Mouse (Mus musculus): ENCODE measurements around the gene BC004004. TPM values are rescaled to one million over a fixed set of nuclear protein-coding genes. Genes with fewer than 3 reads are reported as not detected.

BC004004 gene
- polyA plus RNA-seq, 1 experiment from 2014 or later: 58.2 TPM

DNA sequence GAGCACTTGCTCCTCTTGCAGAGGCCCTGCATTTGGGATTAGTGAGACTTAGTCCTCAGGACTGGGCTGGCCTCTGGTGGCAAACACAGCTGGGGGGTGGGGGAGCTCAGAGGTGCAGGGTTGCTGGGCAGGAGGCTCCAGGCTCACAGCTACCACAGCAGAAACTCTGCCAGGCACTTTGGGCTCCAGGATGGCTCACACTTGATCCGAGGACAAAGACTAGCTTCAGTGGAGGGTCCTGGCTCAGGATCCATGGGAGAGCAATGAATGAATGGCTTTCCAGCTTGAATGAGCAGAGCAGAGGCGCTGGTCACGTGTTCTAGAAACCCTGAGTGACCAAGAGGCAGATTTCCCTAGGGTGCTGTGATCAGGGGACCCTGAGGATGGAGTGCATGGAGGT is 90.3 kb downstream of the BC004004 start:
- Histone ChIP-seq H3K4me1 (replicated peaks; ENCODE audit: control insufficient read depth, insufficient read depth, low read length) (peaks cover 21% of the 10 kb centered on the region), H3K27me3 (ENCODE audit: control insufficient read depth, insufficient read depth, low read length) (no peaks in the 10 kb centered on the region), H3K9me3 (ENCODE audit: control insufficient read depth, low read length) (no peaks in the 10 kb centered on the region), H3K4me2 (ENCODE audit: low read depth, low read length, severe bottlenecking) (no peak overlapping the region), H3K27ac (ENCODE audit: low read depth, low read length) (no peak overlapping the region), H3K36me3 (ENCODE audit: control insufficient read depth, insufficient read depth, low read length) (no peaks in the 10 kb centered on the region), H3K9ac (ENCODE audit: low read length) (no peak overlapping the region), H3K4me3 (ENCODE audit: low read depth, low read length) (no peak overlapping the region)
- no peak for ATAC-seq (replicated peaks; ENCODE audit: low FRiP score)
- 45% methylated on average over 3 of the region's 3 CpGs for WGBS
- DNase-seq (ENCODE audit: low spot score): no peak

- Histone ChIP-seq H3K4me2 (ENCODE audit: low read depth, low read length, severe bottlenecking) (no peak within 1 kb of the TSS), H3K36me3 (ENCODE audit: control insufficient read depth, insufficient read depth, low read length) (no peaks in the 10 kb centered on the region), H3K27ac (ENCODE audit: low read depth, low read length) (no peak within 1 kb of the TSS), H3K4me1 (replicated peaks; ENCODE audit: control insufficient read depth, insufficient read depth, low read length) (peaks cover 10% of the 10 kb centered on the region), H3K9ac (ENCODE audit: low read length) (no peak within 1 kb of the TSS), H3K27me3 (ENCODE audit: control insufficient read depth, insufficient read depth, low read length) (no peaks in the 10 kb centered on the region), H3K4me3 (ENCODE audit: low read depth, low read length) (no peak within 1 kb of the TSS), H3K9me3 (ENCODE audit: control insufficient read depth, low read length) (no peaks in the 10 kb centered on the region)
- ATAC-seq (replicated peaks; ENCODE audit: low FRiP score) (no peak), DNase-seq (ENCODE audit: low spot score) (no peak)
- 23% methylated on average over 5 of the region's 5 CpGs for WGBS
These were observed 92.2 kb downstream of the BC004004 start, which contains the start of gene Fgd2 for GRCm38 (mm10) chr17:29360761-29361221. Gene Fgd2, plus strand, starts transcription at chr17:29360914.

DNA sequence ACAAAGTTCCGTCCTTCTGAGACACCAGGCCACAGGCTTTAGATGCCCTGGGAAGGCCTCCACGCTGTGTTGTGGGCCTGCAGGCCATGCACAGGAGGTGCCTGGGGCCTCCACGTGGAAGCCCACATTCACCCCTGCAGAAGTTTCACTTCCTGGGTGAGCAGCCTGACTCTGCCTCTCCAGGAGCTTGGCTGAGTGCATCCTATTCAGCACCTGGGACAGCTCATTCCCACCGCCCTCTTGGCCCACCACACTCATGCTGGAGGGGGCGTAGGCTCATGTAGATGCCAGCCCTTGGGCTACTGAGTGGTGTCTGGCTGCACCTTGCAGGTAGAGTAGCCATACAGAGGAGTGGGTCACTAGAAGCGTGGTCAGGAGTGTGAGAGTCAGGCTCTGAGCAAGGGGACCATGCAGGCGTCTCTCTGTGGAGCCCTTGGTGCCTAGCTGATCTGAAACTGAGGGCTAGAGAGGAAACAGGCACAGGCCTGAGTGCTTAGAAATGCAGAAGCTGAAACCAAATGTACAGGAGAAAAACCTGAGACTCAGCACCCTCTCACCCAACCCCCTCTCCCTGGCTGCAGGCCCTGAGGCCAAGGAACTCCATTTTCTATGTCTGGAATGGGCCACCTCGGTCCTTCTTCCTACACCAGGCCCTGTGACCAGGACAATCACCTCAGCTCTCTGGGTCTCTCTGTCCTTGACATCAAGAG is 93.5 kb downstream of the BC004004 start:
- WGBS: 62% methylated on average over 8 of the region's 8 CpGs
- ATAC-seq (replicated peaks; ENCODE audit: low FRiP score): no peak

DNA sequence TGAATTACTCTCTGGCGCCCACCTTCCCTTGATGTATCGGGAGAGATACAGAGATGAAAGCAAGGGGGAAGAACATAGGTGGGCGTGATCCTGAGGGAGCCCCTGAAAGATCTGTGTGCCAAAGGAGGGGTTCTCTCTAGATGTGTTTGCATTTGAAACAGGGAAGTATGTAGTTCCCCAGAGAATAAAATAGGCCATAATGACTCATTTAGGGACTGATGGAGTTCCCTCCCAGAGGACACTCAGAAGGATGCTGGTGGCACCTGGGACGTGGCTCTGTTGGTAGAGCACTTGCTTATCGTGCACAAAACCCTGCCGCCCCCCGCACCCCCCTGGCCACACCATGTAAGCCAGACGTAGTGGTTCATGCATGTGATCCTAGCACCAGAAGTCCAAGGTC is 94.5 kb downstream of the BC004004 start:
- ATAC-seq (replicated peaks; ENCODE audit: low FRiP score): no peak
- no peak for DNase-seq (ENCODE audit: low spot score)
- Histone ChIP-seq H3K4me3 (ENCODE audit: low read depth, low read length) (no peak overlapping the region), H3K4me1 (replicated peaks; ENCODE audit: control insufficient read depth, insufficient read depth, low read length) (no peaks in the 10 kb centered on the region; the same call in 1 of the 2 replicates), H3K36me3 (ENCODE audit: control insufficient read depth, insufficient read depth, low read length) (no peaks in the 10 kb centered on the region), H3K9ac (ENCODE audit: low read length) (no peak overlapping the region), H3K27me3 (ENCODE audit: control insufficient read depth, insufficient read depth, low read length) (no peaks in the 10 kb centered on the region), H3K9me3 (ENCODE audit: control insufficient read depth, low read length) (no peaks in the 10 kb centered on the region), H3K27ac (ENCODE audit: low read depth, low read length) (no peak overlapping the region), H3K4me2 (ENCODE audit: low read depth, low read length, severe bottlenecking) (no peak overlapping the region)
- 81% methylated on average over 8 of the region's 8 CpGs for WGBS

More for the DNA sequence above, 93.5 kb downstream of the BC004004 start:
- Histone ChIP-seq H3K9me3 (ENCODE audit: control insufficient read depth, low read length) (no peaks in the 10 kb centered on the region), H3K27ac (ENCODE audit: low read depth, low read length) (no peak overlapping the region), H3K4me2 (ENCODE audit: low read depth, low read length, severe bottlenecking) (no peak overlapping the region), H3K9ac (ENCODE audit: low read length) (no peak overlapping the region), H3K4me3 (ENCODE audit: low read depth, low read length) (no peak overlapping the region), H3K36me3 (ENCODE audit: control insufficient read depth, insufficient read depth, low read length) (no peaks in the 10 kb centered on the region), H3K4me1 (replicated peaks; ENCODE audit: control insufficient read depth, insufficient read depth, low read length) (no peaks in the 10 kb centered on the region; the same call in 1 of the 2 replicates), H3K27me3 (ENCODE audit: control insufficient read depth, insufficient read depth, low read length) (no peaks in the 10 kb centered on the region)
- no peak for DNase-seq (ENCODE audit: low spot score)

Other genes starting within 250 kb of the BC004004 start
- 823 and 865 TPM in 2 replicates for gene Srsf3, start 236.2 kb upstream of the BC004004 start, polyA plus RNA-seq (2014; fragmentation: Nextera tagmentation; extraction: Ambion mirVana)
- 27.3 and 33.1 TPM in 2 replicates for gene Cdkn1a, start 177.8 kb upstream of the BC004004 start, polyA plus RNA-seq (2014; fragmentation: Nextera tagmentation; extraction: Ambion mirVana)
- 0.08 TPM in 1 of 2 replicates, not detected in the other for gene Rab44, start 154.6 kb upstream of the BC004004 start, polyA plus RNA-seq (2014; fragmentation: Nextera tagmentation; extraction: Ambion mirVana)
- gene Cpne5, start 30.6 kb upstream of the BC004004 start, polyA plus RNA-seq (2014; fragmentation: Nextera tagmentation; extraction: Ambion mirVana): 5.5 and 6.8 TPM in 2 replicates
- gene Ppil1, start 4.6 kb upstream of the BC004004 start, polyA plus RNA-seq (2014; fragmentation: Nextera tagmentation; extraction: Ambion mirVana): 180 and 188 TPM in 2 replicates
- gene Pi16, start 48.9 kb downstream of the BC004004 start, polyA plus RNA-seq (2014; fragmentation: Nextera tagmentation; extraction: Ambion mirVana): 0.59 and 0.72 TPM in 2 replicates
- 332 and 420 TPM in 2 replicates for gene Mtch1, start 79.1 kb downstream of the BC004004 start, polyA plus RNA-seq (2014; fragmentation: Nextera tagmentation; extraction: Ambion mirVana)
- 2.4 TPM in 2 replicates for gene Fgd2, start 92.1 kb downstream of the BC004004 start, polyA plus RNA-seq (2014; fragmentation: Nextera tagmentation; extraction: Ambion mirVana)
- 21.1 and 22.5 TPM in 2 replicates for gene Pim1, start 222.0 kb downstream of the BC004004 start, polyA plus RNA-seq (2014; fragmentation: Nextera tagmentation; extraction: Ambion mirVana)